Mouse (Mus musculus) hindbrain, embryonic 14.5 days (tissue): ENCODE data around the gene Fstl4. TPM values are rescaled to one million over a fixed set of nuclear protein-coding genes. Genes with fewer than 3 reads are reported as not detected.
"Not testable (repeated sequence)": the region's sequence is repeated elsewhere in the genome, so short reads cannot be mapped to it uniquely, and the experiment has no call there.

Experiments
- ATAC-seq: fragments of 200-750 bp; cut with Nextera tagmentation; 2 replicates; pipeline ENCODE4 v1.8.0; 2017; ENCODE audit warnings: moderate number of reproducible peaks, mild to moderate bottlenecking, moderate TSS enrichment, moderate library complexity; ENCODE audit not compliant: low FRiP score
- DNase-seq: peaks from one replicate; pipeline ENCODE4 v3.0.0-alpha.2; 2015; ENCODE audit warnings: low spot score
- H3K27ac ChIP-seq: fragments of 300-500 bp; sonication (generic); 2 replicates; pipeline ENCODE4 v1.5.1; 2014; ENCODE audit warnings: mild to moderate bottlenecking, moderate library complexity
- H3K27me3 ChIP-seq: fragments of 300-500 bp; sonication (generic); 2 replicates; pipeline ENCODE4 v1.6.1; 2014; ENCODE audit warnings: mild to moderate bottlenecking, low read length, mixed read lengths; ENCODE audit not compliant: control insufficient read depth, insufficient read depth
- H3K36me3 ChIP-seq: fragments of 300-500 bp; sonication (generic); replicated peaks from 2 replicates; pipeline ENCODE4 v1.6.1; 2014; ENCODE audit not compliant: control insufficient read depth, insufficient read depth
- H3K4me1 ChIP-seq: fragments of 300-500 bp; sonication (generic); replicated peaks from 2 replicates; pipeline ENCODE4 v1.6.1; 2014; ENCODE audit warnings: antibody characterized with exemption, low read length, mixed read lengths; ENCODE audit not compliant: control insufficient read depth, insufficient read depth
- H3K4me2 ChIP-seq: fragments of 300-500 bp; sonication (generic); replicated peaks from 2 replicates; pipeline ENCODE4 v1.6.1; 2014; ENCODE audit warnings: mild to moderate bottlenecking, moderate library complexity
- H3K4me3 ChIP-seq: fragments of 300-500 bp; sonication (generic); replicated peaks from 2 replicates; pipeline ENCODE4 v1.5.1; 2014; ENCODE audit warnings: mild to moderate bottlenecking, low read length
- H3K9ac ChIP-seq: fragments of 300-500 bp; sonication (generic); 2 replicates; pipeline ENCODE4 v1.6.1; 2014
- H3K9me3 ChIP-seq: fragments of 300-500 bp; sonication (generic); 2 replicates; pipeline ENCODE4 v1.6.1; 2016; ENCODE audit warnings: low read length; ENCODE audit not compliant: control insufficient read depth
- WGBS: fragments of 180-500 bp; shearing (Covaris S2); extraction: QIAGEN DNeasy Blood & Tissue Kit; methylation state at CpG from one replicate; pipeline ENCODE4 v1.1.7; 2014; 5-methylcytosine and 5-hydroxymethylcytosine counted together
- polyA plus RNA-seq: library from polyadenylated mRNA; unstranded; fragments of >200 nt; fragmentation: Nextera tagmentation; extraction: Ambion mirVana; gene quantifications from 2 replicates; pipeline ENCODE4 v1.2.1, GENCODE M21; 2014

Gene Fstl4
- polyA plus RNA-seq, 1 experiment from 2014 or later, result 10.5 TPM

GRCm38 (mm10) chr11:53157621-53158259, 393.3 kb downstream of the Fstl4 start:
- Histone ChIP-seq H3K4me3 (no peak overlapping the region), H3K4me1 (no peaks in the 10 kb centered on the region), H3K27me3 (no peaks in the 10 kb centered on the region), H3K27ac (no peak overlapping the region), H3K36me3 (no peaks in the 10 kb centered on the region), H3K4me2 (no peak overlapping the region), H3K9ac (no peak overlapping the region), H3K9me3 (no peaks in the 10 kb centered on the region)
- DNase-seq (no peak), ATAC-seq (no peak)
- 69% methylated on average over 6 of the region's 6 CpGs for WGBS

- ATAC-seq, result no peak
- no peak overlapping the region for H3K4me3 ChIP-seq
- H3K9ac ChIP-seq, result no peak overlapping the region
- no peak overlapping the region for H3K4me2 ChIP-seq
- DNase-seq, result no peak
- no peaks in the 10 kb centered on the region for H3K9me3 ChIP-seq
- WGBS, result 82% methylated on average over 6 of the region's 6 CpGs
- H3K4me1 ChIP-seq, result no peaks in the 10 kb centered on the region
- H3K27me3 ChIP-seq, result no peaks in the 10 kb centered on the region
- H3K36me3 ChIP-seq, result no peaks in the 10 kb centered on the region
- H3K27ac ChIP-seq, result no peak overlapping the region
These were observed 398.0 kb downstream of the Fstl4 start for GRCm38 (mm10) chr11:53162385-53162784.

- no peaks in the 10 kb centered on the region for H3K4me1 ChIP-seq
- no peak overlapping the region for H3K27ac ChIP-seq
- no peaks in the 10 kb centered on the region for H3K36me3 ChIP-seq
- no peak overlapping the region for H3K9ac ChIP-seq
- DNase-seq (no peak), ATAC-seq (no peak)
- WGBS, result 61% methylated on average over 2 of the region's 2 CpGs
- no peaks in the 10 kb centered on the region for H3K9me3 ChIP-seq
- no peak overlapping the region for H3K4me2 ChIP-seq
- H3K27me3 ChIP-seq, result no peaks in the 10 kb centered on the region
- no peak overlapping the region for H3K4me3 ChIP-seq
These were observed 402.0 kb downstream of the Fstl4 start for GRCm38 (mm10) chr11:53166478-53166877.

DNA sequence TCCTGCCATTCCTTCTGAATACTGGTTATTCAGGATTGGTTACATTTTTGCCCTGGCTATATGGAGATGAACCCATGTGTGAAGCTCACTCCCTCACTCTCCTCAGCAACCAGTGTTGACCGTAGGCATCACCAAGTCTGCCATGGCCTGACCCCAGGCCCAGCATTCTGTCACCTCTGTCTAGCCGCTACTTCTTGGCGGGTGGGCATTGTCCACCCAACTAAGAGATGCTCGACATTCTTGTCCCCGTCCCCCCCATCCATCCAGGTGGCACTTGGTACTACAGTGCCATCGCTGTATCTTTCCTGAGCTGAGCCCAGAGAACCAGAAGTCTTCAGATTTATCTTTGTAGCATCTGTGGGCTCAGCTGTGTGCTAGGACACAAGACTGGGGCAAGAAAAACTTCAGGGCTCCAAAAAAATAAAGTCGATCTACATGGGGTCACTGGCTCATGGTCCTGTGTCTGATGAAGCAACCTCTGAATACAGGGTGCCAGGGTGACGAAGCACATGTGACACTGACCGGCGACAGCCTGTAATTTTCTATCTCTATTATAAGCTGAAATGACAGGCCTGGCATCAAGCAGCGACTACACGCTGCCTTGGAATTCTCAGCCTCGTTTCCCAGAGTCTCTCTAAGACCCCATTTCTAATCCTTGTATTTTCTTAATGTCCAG, 417.9 kb downstream of the Fstl4 start:
- 63% methylated on average over 13 of the region's 13 CpGs for WGBS
- Histone ChIP-seq H3K9me3 (no peaks in the 10 kb centered on the region), H3K4me1 (0 out of 2 replicates have a peak, but pooled peaks cover 7% of the 10 kb centered on the region), H3K27ac (no peak overlapping the region), H3K4me3 (no peak overlapping the region), H3K36me3 (no peaks in the 10 kb centered on the region; the same call in 1 of the 2 replicates), H3K9ac (no peak overlapping the region), H3K27me3 (no peaks in the 10 kb centered on the region), H3K4me2 (no peak overlapping the region)
- ATAC-seq (no peak), DNase-seq (no peak)

DNA sequence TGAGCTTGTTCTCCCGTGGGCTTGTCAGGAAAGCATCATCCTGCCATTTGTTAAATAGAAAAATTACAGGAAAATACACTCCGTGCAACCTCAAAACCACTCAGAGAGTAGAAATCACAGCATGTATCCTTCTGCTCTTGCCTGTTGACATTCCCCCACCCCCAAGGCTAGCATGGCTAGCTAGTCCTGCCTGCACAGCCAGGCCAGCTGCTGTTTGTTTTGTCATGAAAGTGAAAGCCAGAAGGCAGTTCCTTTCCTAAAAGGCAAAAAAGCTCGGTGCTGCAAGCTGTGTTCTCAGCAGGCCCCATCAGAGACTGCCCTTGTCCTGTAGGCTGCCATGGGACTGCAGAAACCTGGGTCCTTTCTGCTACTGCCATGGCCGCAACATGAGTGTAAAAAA, 418.4 kb downstream of the Fstl4 start:
- no peaks in the 10 kb centered on the region for H3K9me3 ChIP-seq

DNA sequence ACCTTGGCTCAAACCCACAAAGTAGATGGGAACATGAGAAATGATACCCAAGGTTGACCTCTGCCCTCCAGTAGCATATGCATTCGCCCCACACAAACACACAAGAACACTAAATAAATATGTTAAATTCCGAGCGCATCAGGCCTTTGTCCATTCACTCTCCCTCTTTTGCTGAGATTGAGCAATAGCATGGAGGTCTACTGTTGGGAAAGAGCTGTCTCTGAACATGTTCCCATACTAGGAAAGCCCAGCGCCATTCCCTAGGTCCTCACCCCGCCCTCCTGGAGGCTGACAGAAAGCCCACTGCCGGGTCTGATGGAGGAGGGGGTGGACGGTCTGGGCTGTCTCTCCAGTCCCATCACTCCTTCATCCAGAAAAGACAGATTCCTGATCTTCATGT, 419.6 kb downstream of the Fstl4 start:
- Histone ChIP-seq H3K27ac (no peak overlapping the region), H3K4me3 (no peak overlapping the region), H3K36me3 (no peaks in the 10 kb centered on the region), H3K4me2 (no peak overlapping the region), H3K27me3 (no peaks in the 10 kb centered on the region), H3K9me3 (no peaks in the 10 kb centered on the region), H3K9ac (no peak overlapping the region), H3K4me1 (0 out of 2 replicates have a peak, but pooled peaks cover 7% of the 10 kb centered on the region)
- ATAC-seq (no peak), DNase-seq (no peak)
- 89% methylated on average over 7 of the region's 7 CpGs for WGBS

More for the DNA sequence above, 418.4 kb downstream of the Fstl4 start:
- Histone ChIP-seq H3K27me3 (no peaks in the 10 kb centered on the region), H3K36me3 (no peaks in the 10 kb centered on the region; the same call in 1 of the 2 replicates), H3K27ac (no peak overlapping the region), H3K9ac (no peak overlapping the region), H3K4me2 (no peak overlapping the region), H3K4me1 (0 out of 2 replicates have a peak, but pooled peaks cover 7% of the 10 kb centered on the region), H3K4me3 (no peak overlapping the region)
- WGBS, result 42% methylated on average over 4 of the region's 4 CpGs
- DNase-seq (peak; percentile 43), ATAC-seq (no peak)

GRCm38 (mm10) chr11:53184698-53185097, 420.3 kb downstream of the Fstl4 start:
- no peak overlapping the region for H3K27ac ChIP-seq
- DNase-seq (no peak), ATAC-seq (no peak)
- H3K4me1 ChIP-seq, result 0 out of 2 replicates have a peak, but pooled peaks cover 7% of the 10 kb centered on the region
- no peaks in the 10 kb centered on the region for H3K27me3 ChIP-seq
- H3K9me3 ChIP-seq, result no peaks in the 10 kb centered on the region
- H3K9ac ChIP-seq, result no peak overlapping the region
- H3K4me3 ChIP-seq, result no peak overlapping the region
- no peaks in the 10 kb centered on the region for H3K36me3 ChIP-seq
- H3K4me2 ChIP-seq, result no peak overlapping the region
- WGBS, result 79% methylated on average over 5 of the region's 5 CpGs

- DNase-seq (peak; percentile 37), ATAC-seq (no peak)
- H3K4me3 ChIP-seq, result no peak overlapping the region
- H3K9ac ChIP-seq, result no peak overlapping the region
- no peaks in the 10 kb centered on the region for H3K9me3 ChIP-seq
- WGBS, result 75% methylated on average over 5 of the region's 5 CpGs
- H3K4me1 ChIP-seq, result 0 out of 2 replicates have a peak, but pooled peaks cover 2% of the 10 kb centered on the region
- H3K36me3 ChIP-seq, result no peaks in the 10 kb centered on the region
- no peak overlapping the region for H3K27ac ChIP-seq
- no peaks in the 10 kb centered on the region for H3K27me3 ChIP-seq
- H3K4me2 ChIP-seq, result no peak overlapping the region
These were observed 423.1 kb downstream of the Fstl4 start for GRCm38 (mm10) chr11:53187427-53188140.

DNA sequence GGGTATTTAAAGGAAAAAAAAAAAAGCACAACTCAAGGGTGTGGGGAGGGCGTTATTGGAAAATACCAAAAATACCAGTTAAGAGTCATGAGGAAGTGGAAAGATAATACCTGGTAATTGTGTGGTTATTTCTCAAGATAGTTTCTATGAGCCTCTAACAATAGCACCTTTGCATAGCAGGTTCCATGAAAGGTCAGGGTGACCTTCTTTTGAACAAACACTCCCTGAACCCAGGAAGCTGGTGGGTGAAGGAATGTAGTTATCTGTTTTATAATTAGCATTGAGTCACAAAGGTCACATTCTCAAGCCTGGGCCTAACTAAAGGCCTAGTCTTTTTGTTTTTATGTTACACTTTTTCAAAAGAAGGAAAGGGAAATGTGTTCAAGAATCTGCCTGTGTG, 432.1 kb downstream of the Fstl4 start:
- H3K9ac ChIP-seq, H3K36me3 ChIP-seq, H3K4me2 ChIP-seq, H3K4me1 ChIP-seq, H3K27me3 ChIP-seq, H3K4me3 ChIP-seq, H3K9me3 ChIP-seq, DNase-seq, H3K27ac ChIP-seq, ATAC-seq: not testable (repeated sequence)
- 100% methylated on average over 1 of the region's 1 CpGs for WGBS
